ENCODE assay signal across 24 mouse cellular contexts in the genomic region with DNA sequence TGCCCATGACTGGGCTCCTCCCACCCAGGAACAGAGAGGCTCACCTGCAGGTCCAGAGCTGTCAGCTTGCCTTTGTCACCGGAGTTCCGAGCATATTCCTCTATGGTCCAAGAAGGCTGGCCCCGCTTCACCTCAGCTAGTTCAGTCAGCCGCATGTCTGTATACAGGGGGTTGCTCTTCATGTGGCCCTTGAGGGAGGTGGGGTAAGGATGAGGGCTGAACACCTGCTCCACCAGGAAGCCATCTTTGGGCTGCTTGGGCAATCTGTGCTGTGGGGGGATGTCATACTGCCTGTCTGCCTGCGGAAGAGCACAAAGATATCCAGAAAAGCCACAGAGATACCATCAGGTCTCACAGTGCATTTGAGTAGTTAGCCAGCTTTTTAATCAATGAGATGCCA. TPM values are rescaled to one million over a fixed set of nuclear protein-coding genes. Genes with fewer than 3 reads are reported as not detected.
"Had no signal": no experiment of that assay in that cellular context is flagged by ENCODE, and none has a peak within 500 bp of the region (broad histone marks: within the 10 kb centered on the region; RNA-seq: fewer than 3 reads in every experiment).

No protein-coding gene starts in this region.

- H3K4me2 ChIP-seq: heart, embryonic 11.5 days; hindbrain, embryonic 12.5 days; limb, embryonic 12.5 days; liver, embryonic 11.5 days had no signal

- H3K4me1 ChIP-seq: hindbrain, embryonic 10.5 days; hindbrain, embryonic 12.5 days; limb, embryonic 10.5 days; limb, embryonic 12.5 days had no signal

- H3K27ac ChIP-seq: gastrocnemius, adult 2 months; heart, adult 2 months; hindbrain, embryonic 10.5 days; hindbrain, embryonic 12.5 days; layer of hippocampus, adult 2 months; limb, embryonic 10.5 days; limb, embryonic 12.5 days; liver, embryonic 14.5 days had no signal

- H3K9me3 ChIP-seq: hindbrain, embryonic 10.5 days; hindbrain, embryonic 12.5 days; limb, embryonic 10.5 days; limb, embryonic 12.5 days had no signal

- H3K9ac ChIP-seq: hindbrain, embryonic 12.5 days; limb, embryonic 12.5 days; liver, embryonic 14.5 days had no signal

- H3K36me3 ChIP-seq: hindbrain, embryonic 10.5 days; hindbrain, embryonic 12.5 days; limb, embryonic 10.5 days; limb, embryonic 12.5 days had no signal

- H3K4me3 ChIP-seq: gastrocnemius, adult 2 months; heart, adult 2 months; hindbrain, embryonic 10.5 days; hindbrain, embryonic 12.5 days; layer of hippocampus, adult 2 months; limb, embryonic 10.5 days; limb, embryonic 12.5 days had no signal

- DNase-seq: gastrocnemius, adult 2 months; gastrocnemius, postnatal 10 days; gastrocnemius, postnatal 25 days; heart, adult 2 months; heart, postnatal 10 days; heart, postnatal 4 days; kidney, adult 18-20 months; kidney, adult 8-10 months; kidney, postnatal 10 days; kidney, postnatal 25 days; kidney, postnatal 4 days; liver; lung, adult 2 months had no signal

- H3K27me3 ChIP-seq: hindbrain, embryonic 12.5 days; limb, embryonic 12.5 days had no signal

- ATAC-seq: inflammation-experienced regulatory T-cells, adult 6 months had no signal

RNA-seq across cellular contexts. Expression of a gene that starts 26.5 kb away (rescaled TPM):
- polyA plus RNA-seq: heart, adult 2 months; heart, embryonic 14.5 days; inflammation-experienced regulatory T-cells, adult 6 months; kidney, embryonic 16.5 days; liver, embryonic 14.5 days; lung, adult 2 months had no signal
